Mouse (Mus musculus) embryo, embryonic 9.5 days (tissue): Measurements from ENCODE around the gene Lypd6b.

ENCODE experiments used
- DNase-seq: peaks from one replicate; pipeline ENCODE4 v3.0.0-alpha.2; 2017; ENCODE audit errors: extremely low spot score

Lypd6b gene

DNA sequence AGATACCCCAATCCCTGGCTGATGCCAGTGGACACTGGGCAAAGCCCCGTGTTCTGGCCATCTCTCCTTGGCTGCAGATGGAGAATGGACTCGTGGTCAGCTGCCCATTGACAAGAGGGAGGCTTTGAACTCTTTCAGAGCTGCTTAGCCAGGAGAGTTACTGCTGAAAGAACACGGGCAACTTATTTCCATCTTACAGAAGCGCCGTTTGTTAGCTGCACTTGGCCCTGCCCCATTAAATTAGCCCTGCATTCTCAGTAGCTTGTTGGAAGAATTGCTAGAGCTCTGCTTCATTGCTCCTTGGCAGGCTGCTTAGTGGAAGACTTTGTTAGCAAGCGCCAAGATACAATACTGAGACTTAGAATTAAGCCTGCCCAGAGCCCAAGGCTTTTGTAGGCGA lies 81.6 kb downstream of the Lypd6b start:
- no peak for DNase-seq

DNA sequence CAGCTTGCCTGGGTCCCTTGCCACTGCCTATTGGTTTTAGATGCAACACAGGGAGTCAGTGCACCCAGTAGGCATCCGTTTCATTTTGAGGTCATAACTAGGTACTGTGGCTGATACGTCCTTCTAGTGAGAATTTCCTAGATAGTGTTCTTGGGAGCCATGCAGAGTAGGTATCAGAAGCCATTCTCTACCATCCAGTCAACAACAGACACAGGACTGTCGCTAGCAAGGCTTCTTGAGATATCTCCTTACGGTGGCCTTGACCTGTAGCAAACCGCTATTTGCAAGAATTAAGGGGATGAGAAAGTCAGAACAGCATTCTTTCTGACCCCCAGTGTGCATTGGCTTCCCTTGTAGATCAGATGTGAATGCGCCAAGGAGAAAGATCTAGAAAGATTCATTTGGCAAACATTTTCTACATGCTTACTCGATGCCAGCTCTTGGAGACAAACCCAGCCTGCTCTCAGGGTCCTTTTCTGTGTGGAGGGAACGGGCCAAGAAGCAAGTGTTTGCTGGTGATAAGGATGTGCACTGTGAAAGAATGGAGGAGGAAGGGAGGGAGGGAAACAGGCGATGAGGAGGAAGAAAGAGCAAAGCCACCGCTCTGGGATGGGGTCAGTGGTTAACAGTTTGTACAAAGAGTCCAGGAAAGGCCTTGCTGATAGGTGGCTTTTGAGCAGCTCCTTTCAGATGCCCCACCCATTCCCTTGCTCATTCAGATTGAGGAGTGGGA lies 82.5 kb downstream of the Lypd6b start:
- DNase-seq: no peak

DNA sequence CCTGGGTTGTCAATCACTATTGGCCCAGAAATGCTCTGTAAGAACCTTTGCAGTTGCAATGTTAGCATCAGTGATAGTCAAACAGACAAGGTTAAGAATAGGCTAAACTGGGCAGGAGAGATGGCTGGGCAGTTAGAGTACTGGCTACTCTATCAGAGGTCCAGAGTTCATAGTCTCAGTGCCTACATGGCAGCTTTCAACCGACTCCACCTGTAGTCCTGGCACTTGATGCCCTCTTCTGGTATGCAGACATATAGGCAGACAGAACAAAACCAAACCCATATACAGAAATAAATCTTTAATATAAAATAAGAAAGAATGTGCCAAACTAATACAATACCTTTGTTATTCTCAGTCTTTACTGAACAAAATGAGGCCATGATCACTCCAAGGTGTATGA lies 83.5 kb downstream of the Lypd6b start:
- no peak for DNase-seq

DNA sequence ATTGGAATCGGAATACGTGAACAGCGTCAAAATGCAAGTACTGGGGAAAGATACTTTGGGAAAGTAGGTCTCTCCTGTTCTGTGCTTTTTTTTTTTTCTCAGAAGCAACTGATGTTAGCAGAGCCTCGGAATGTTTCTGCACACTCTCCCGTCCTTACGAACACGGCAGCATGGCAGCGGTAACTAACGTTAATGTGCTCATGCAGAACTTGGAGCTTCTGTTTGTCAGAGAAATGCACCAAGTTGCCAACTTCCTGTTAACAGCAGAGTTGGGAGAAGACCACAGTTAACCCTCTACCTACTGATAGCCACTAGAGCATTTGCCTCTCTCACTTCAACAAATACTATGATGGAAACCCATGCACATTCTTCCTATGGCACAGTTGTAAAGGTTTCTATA lies 93.0 kb downstream of the Lypd6b start:
- DNase-seq: no peak

DNA sequence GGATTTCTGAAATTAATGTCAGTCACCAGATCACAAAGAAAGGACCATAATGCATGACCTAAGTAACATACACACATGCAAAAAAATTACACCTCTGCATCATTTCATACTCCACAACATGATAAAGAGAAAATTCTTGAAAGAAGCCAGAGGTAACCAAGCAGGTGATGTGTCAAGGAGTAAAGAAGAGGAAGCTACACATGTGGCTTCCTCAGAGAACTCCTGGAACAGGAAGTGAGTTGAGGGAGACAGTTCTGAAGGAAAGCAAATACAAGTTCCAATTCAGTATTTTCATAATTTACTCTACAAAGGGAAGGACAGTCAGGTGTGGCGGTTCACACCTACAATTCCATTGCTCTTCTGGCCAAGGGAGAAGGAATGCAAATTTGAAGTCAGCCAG lies 93.5 kb downstream of the Lypd6b start:
- DNase-seq: no peak

DNA sequence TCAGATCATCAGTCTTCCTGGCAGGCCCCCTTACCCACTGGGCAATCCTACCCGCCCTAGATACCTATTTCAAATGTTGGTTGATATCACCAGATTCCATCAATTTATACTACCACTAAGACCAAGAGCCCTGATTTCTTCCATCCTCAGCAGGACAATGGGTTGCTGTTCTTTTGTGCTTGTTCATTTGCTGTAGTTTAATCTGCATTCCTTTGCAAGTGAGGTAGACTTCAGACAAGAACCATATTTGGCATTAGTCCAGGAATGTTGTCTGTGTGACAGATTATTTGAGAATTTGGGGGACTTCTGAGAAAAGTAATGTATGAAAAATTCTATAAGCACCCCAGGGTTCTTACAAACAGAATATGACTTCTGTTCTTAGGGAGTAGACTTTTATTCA lies 95.0 kb downstream of the Lypd6b start:
- no peak for DNase-seq

DNA sequence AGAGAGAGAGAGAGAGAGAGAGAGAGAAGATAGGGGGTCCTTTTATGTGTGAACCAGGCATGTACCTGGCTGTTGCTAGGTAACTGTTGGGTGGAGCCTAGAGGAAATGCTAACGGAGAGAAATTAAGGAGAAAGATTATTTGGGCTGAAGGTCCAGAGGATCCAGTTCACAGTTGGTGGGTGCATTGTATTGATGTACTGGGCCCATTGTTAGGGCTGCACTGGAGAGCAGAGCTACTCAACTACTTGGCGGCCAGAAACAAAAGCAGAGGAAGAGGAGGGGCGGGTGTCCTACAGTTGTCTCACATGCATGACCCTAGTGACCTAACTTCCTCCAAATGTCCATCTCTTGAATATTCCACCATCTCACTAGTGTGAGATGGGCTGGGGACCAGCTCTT lies 96.5 kb downstream of the Lypd6b start:
- no peak for DNase-seq

DNA sequence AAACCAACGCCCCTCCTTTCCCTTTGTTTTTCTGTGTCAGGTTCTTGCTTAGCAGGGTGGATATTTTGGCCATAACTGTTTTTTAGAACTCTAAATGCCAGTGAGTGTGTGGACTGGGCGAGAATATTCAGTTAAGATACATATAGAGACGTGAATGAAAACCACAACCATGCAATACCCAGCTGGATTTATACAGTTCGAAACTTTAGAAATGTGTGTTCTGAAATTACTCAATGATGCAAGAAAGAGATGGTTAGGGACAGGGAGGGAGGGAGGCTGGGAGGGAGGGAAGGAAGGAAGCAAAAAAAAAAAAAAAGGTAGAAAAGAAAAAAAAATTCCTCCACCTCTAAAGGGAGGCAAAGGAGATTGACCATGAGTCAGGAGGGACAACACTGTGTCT lies 98.7 kb downstream of the Lypd6b start:
- DNase-seq: no peak

DNA sequence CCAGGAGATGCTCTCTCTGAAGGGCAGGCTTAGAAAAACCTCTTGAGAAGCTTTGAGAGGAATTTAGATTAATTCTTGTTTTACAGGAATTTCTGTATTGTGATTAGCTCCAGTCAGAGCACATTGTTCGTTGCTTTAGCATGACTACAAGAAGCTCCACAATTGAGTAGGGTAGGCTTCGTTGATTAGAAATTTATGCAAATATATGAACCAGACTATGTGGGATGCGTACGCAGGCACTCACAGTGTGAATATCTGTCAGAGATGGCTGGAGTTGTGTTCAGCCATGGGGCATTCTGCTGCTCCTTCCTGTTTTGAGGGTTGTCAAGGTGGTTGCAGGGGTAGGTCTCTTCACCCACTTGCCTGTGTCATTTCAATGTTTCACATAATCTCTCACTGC lies 100.9 kb downstream of the Lypd6b start:
- DNase-seq: no peak

DNA sequence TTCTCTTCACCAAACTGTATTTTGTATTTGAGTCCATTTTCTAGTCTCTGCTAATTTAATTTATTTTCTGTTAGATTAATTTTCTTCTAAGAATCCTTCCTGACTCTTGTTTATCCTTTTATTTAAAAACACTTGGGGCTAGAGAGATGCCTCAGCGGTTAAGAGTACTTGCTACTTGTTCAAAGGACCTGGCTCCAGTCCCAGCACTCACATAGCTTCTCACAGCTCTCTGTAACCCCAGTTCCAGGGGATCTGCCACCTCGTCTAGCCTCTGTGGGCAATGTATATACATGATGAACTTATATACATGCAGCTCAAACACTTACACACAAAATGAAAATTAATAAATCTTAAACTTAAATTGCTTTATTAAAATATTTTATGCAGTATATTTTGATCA lies 103.2 kb downstream of the Lypd6b start:
- DNase-seq: no peak

DNA sequence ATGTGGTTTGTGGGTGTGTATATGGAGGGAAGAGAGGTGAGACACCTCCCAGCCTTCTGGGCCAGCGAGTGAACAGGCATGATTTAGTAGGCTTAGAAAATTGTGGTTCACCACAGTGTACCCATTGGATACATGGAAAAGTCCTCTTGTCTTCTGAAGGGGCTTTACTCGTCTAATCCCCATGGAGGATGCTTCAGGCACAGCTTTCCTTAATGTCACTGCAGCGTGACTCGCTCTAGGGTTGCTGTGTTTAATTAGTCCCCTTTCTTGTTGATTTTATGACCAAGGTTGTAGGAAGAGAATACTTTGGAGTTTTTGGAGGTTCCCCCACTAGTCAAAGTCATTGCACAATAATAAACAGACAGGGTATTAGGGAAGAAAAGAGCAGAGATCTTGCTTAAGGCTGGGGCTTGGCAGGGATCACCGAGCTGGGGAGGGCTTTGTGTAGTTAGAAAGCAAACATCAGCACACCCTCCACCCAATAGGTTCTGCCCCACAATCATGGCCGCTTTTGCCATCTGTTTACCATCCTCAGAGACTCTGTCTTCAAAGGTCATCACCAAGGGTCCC lies 122.4 kb downstream of the Lypd6b start:
- no peak for DNase-seq

DNA sequence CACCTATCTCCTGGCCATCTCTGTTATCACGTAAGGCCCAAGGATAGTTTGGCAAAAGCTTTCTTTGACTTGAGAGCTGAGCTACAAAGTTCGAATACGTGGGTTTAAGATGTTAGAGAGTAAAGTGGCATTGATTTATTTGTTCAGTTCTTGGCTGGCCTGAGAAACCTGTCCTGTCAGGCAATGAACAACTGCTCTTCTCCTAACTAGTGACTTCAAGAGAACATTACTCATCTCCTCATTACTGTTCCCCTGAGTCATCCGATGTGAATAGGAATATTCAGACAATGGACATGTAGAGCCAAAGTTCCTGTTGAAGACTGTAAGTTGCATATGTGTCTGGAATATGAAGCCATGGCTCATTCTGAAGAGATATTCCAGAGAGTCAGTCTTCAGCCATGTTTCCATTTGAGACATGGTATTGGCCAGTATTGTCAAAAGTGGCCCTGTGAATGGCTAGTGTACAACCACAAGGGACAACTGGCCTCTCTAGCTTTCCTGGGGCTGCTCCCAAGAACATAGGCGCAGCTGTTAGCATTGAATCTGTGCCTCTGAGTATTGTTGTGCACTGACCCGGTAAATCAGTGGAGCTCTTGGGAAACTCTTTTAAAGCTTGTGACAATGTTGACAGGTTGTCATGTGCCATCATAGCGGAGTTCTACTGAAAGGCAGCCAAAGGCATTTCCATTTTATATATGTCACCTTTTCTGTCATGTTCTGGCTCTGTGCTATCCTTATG lies 124.0 kb downstream of the Lypd6b start:
- no peak for DNase-seq

DNA sequence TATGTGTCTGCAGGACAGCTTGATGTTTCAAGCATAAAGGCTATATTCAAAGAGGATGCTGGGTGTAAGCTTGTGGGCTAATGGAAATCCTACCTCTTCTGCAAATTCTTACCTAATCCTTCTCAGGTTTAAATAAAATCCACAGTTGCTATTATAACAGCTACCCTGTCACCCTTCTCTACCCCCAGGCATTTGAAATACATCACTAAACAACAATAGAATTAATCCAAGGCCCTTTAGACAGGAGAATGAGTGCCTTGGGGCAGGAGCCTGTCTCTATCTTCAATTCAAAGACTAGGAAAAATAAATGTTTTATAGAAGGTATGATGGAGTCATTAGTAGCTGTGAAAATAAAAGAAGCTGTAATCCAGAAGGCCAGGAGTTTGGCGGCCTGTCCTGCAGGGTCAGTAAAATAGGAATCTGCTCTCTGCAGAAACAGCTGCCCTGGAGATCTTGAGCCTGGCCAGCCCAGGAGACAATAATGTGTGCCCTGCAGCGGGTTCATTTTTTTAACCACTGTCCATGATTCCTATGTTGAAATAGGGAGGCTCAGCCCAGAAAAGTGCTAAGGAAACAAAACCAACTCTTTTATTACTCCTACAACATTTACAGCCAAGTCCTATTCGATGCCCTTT lies 124.9 kb downstream of the Lypd6b start:
- DNase-seq: no peak

DNA sequence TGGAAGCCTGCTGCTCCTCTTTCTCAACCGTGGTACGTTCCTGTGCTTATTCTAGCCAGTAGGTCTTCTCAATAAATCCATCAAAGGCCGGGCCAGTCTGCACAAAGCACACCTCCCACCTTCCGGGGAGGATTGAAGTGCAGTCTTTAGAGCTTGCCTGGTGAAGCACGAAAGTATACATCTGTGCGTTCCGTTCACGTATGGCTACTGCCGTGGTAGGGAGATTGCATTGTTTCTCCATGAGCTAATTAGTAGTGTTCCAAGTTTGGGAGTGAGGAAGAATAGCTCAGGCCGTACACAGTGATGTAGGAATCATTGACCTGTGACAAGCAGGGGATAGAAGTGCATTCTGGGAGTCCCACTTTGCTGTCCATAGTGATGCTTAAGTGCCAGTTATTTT lies 130.0 kb downstream of the Lypd6b start:
- DNase-seq: peak; percentile 15

DNA sequence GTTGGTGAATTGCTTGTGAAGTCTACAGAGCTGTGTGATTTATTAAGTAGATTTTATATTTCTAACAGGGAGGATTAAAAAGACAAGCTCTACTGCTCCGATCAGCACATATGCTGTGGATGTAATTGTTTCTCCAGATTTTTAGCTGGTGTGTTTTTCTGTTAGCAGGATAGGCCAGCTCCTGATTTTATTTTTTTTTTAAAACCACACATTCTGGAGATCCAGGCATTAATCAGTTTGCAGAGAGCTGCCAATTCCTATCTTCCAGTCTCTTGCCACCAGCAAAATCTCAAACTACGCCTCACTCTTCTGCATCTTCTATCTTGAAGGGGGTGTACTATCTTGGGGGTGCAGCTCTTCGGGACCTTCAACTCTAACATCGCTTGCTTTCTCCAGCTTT lies 130.6 kb downstream of the Lypd6b start:
- DNase-seq: no peak

DNA sequence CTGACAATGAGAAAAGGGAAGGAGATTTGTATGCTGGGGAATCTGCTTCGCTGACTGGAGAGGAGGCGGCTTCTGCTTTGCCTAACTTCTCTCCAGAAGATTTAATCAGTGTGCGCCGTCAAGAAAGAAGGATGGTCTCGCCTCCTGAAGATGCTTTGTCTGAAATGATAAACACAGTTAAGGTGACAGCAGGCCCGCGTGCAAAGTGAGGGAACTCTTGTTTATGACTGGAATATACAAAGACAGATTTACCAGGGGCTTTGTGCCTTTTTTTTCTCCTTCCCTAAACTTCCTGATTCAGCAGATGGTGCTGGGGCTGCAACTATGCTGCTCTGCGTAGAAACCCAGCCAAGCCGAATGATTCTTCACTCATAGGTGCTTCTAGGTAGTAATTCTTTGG lies 131.2 kb downstream of the Lypd6b start:
- DNase-seq: no peak

DNA sequence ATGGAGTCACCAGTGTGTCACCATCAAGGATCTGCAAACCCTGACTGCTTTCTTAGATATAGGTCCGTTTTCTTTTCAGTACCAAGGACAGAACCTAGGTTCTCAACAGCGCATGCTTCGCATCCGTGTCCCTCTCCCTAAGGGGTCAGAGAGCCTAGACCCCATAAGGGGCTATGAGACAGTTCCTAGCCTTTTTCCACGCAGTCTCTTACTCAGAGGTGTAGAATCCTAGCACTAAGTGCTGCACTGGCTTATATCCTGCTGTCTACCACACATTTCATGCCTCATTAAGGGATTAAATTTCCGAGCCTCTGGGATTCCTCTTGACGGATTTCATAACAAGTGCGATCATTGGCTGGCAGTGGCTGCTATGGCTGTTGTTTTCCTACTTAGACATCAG lies 134.5 kb downstream of the Lypd6b start:
- peak; percentile 27 for DNase-seq

DNA sequence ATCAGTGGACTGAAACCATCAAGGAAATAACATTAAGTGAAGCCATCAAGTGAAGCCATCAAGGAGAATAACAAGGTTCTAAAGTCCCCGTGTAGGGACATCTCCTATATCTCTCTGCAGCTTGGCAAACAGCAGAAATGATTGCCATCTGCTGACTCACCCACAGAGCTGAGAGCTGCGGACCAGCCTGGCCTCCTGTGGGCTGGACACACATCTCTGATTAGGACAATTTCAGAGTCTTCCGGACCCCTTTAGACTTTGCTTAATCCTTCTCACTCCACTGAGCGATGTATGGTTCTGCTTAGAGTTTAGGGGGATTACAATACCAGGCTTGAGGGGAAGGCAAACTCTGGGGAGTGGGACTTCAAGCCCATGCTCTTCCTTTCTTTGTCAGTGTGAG lies 135.3 kb downstream of the Lypd6b start:
- DNase-seq: no peak

DNA sequence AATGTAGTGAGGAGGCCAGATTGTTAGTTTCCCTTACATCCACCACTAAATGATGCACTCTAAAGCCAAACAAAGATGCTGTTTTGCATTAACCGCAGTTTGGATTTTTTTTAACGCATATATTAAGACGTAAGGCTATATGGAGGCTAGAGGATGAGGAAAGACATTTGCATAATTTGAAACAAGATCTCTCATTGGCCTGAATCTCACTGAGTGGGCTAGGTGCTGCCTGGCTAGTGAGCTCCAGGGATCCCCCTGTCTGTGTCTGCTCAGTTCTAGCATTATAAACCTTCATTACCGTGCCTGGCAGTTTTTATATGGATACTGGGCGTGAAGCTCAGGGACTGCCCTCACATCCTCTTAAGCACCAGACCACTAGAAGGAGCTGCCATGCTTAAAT lies 138.7 kb downstream of the Lypd6b start:
- DNase-seq: no peak

DNA sequence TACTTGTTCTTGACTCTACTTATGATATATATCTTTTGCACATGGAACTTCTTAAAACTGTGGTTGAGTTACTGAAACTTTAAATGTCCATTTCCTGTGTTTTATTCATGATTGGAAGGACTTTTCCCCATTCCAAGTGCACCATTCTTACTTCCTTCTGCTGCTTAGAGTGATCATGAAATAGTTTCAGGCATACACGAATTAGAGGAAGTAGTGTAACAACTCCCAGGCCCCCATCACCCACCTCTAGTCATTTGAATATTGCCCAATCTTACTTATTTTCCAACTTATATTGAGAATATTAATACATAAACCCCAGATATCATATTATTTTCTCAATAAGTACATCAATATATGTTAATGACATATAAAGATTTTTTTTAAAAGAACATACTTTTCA lies 139.9 kb downstream of the Lypd6b start:
- DNase-seq: no peak

DNA sequence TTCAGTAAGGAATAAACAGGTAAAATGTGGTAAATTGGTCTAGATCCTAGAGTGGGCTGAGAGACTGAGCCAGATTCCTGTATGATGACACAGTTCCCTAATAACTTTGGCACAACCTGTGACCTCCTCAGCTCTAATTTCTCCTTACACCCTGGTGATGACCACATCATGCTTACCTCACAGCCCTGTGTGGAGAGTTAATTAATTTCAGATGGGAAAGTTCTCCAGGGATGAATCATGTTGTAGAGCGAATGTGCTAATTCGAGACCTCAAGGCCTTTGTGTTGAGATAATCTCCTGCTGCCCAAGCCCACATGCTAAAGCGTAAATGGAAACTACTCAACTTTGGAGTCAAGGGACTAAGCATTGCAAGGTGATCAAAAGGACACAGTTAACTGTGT lies 142.4 kb downstream of the Lypd6b start:
- DNase-seq: no peak

DNA sequence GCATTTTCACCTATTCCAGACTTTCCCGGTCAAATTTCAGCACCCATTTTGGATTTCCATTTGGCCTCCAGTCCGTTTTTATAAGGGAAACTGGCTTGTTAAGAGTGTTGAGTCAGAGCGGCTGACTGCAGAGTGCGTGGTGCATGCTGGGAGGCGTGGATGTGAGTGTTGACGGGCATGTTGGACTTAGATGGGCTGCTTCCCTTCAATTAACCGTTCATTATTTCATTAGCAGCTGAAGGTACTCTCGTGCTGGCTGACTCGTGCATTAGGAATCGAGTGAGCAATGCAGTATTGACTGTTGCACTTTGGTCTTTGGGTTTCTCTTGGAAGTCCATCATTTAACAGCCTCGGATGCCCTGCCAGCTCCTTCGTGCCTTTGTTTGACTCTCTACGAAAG lies 150.1 kb downstream of the Lypd6b start:
- DNase-seq: no peak

DNA sequence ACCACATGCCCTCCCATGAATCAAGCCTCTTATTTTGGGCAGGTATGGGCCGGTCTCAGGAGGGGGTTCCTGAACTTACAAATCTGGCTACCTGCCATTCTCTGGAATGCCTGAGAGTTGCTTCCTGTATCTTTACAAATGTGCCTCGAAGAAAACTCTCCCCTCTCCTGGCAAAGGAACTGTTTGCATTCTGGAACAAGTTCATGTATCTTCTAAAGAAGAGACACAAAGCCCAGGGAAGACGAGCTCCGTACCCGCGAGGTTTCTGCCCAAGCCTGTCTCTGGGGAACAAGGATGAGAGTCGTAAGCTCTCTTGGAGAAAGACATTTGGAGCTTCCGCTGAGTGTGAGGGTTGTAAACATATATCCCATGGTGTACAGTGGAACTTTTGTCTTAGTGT lies 150.8 kb downstream of the Lypd6b start:
- no peak for DNase-seq
